Mouse (Mus musculus) megakaryocyte, embryonic 14.5 days (primary cell): ENCODE measurements around the gene Pdpk1.

ENCODE experiments used
- FLI1 ChIP-seq: IDR thresholded peaks from 2 replicates; pipeline ENCODE4 v1.6.1; 2012; ENCODE audit warnings: low read length, inconsistent platforms, mixed read lengths
- GATA1 ChIP-seq: IDR thresholded peaks from 3 replicates; pipeline ENCODE4 v1.6.1; 2012; ENCODE audit warnings: mixed read lengths, low read length, inconsistent platforms, borderline replicate concordance

DNA sequence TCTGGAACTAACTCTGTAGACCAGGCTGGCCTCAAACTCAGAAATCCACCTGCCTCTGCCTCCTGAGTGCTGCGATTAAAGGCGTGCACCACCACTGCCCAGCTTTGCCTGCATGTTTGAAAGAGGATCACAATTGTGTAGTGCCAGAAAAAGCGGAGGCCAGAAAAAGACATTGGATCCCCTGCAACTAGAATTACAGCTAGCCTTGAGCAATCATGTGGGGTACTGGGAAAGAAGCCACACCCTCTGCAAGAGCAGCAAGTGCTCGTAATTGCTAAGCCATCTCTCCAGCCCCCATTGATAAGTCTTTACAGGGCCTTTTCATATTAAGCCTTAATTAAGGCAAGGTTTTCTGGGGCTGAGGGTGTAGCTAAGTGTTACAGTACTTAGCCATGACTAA lies 40.8 kb upstream of the Pdpk1 start:
- no peak for TF ChIP-seq FLI1
- TF ChIP-seq GATA1: no peak
